Mouse (Mus musculus): ENCODE data around the gene Ninj1.

- no peak for TF ChIP-seq POLR2A (IDR thresholded peaks at IDR 0.05; ENCODE audit: low read depth, low read length)
- peak; percentile 93 for TF ChIP-seq CTCF (IDR thresholded peaks at IDR 0.05; ENCODE audit: extremely low read depth, insufficient read length, insufficient replicate concordance, low read depth, low read length)
Measured at GRCm38 (mm10) chr13:49205381-49205998, 18.2 kb downstream of the Ninj1 start.

Data from small intestine, adult 2 months (tissue).